Mouse (Mus musculus) cerebellum, postnatal 36 days (tissue): ENCODE results near the gene Parn.

ENCODE experiments used
- DNase-seq, 2 experiments: peaks; one replicate each; pipeline ENCODE4 v3.0.0; 2021 to 2022; ENCODE audit warnings: mixed read lengths in 2 of 2

The Parn gene

DNA sequence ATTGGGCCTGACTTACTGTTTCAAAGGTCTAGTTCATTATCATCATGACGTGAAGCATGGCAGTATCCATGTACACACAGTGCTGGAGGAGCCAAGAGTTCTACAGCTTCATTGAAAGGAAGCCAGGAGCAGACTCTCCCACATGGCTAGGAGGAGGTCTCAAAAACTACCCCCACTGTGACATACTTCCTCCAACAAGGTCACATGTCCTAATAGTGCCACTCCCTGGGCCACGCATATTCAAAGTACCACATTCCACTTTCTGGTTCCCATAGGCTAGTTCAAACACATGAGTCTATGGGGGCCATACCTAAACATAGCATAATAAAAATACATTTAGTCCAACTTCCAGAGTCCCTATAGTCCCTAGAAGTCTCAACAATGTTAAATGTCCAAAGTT is 118.0 kb downstream of the Parn start:
- DNase-seq, result no peak

DNA sequence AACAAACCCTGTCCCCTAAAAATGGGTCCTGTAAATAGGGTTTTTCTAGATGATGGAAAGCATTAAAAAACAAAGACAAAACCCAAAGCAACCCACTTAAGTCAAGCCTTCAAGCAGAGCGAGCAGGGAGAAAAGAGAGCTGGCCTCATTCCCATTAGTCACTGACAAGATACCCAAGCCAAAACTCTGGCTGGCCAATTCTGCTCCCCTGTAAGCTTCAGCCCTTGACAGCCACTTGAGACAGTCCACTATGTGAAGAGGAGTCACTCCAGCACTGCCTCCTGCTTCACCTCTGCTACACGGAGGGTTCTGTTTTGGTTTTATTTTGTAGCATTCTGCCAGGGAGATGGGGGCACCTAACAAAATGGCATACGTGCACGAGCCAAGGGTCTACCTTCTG is 126.2 kb downstream of the Parn start:
- peak in 1 of 2 experiments; percentile 10 for DNase-seq

DNA sequence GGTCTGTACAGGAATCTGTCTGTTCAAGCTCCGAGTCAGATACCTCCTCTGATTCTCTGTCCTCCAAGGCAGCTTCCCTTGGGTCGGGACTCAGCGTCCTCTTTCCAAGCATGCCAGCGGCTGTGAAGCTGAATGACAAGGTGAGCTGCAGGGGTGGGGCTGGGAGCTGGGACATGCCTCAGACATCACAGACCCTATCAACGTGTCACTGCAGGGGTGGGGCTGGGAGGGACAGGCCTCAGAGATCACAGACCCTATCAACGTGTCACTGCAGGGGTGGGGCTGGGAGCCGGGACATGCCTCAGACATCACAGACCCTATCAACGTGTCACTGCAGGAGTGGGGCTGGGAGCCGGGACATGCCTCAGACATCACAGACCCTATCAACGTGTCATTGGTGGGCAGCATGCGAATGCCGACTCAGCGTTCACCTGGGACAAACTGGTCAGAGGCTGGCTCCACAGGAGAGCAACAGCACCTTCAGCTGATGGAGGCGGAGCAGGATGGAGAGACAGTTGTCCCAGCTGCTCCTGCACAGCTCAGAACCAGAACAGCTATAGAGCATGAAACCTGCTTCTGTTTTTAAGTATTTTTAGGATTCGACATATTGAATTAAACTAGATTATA is 126.7 kb downstream of the Parn start:
- no peak for DNase-seq

DNA sequence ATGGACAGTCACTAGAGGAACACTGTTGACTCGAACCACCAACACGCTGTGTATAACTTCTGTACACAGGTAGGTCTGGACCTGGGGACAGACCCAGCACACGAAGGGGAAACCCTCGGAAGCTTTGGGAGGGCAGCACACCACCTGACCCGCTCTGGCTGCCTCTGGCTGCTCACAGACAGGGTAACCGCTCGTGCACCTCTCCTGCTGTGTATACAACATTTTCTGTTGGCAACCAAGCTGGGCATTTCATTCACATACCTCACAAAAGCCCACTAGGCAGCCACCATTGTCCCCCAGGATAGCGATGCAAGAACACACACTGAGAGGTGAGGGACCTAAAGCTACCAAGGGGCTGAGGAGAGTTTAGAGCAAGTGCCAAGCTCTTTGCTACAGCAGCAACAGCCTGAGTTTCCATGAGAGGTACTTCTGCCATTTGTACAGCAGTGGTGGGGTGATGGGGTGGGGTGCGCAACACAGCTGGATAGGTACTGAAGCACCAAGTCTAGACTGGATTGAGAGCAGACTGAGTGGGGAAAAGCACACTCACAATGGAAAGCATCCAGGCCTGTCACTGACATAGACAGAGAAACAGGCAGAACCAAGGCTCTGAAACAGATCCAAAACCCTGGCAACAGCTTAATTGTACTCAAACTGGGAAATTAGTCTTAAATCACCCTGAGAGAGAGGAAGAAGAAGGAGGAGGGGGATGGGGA is 128.9 kb downstream of the Parn start:
- no peak for DNase-seq

DNA sequence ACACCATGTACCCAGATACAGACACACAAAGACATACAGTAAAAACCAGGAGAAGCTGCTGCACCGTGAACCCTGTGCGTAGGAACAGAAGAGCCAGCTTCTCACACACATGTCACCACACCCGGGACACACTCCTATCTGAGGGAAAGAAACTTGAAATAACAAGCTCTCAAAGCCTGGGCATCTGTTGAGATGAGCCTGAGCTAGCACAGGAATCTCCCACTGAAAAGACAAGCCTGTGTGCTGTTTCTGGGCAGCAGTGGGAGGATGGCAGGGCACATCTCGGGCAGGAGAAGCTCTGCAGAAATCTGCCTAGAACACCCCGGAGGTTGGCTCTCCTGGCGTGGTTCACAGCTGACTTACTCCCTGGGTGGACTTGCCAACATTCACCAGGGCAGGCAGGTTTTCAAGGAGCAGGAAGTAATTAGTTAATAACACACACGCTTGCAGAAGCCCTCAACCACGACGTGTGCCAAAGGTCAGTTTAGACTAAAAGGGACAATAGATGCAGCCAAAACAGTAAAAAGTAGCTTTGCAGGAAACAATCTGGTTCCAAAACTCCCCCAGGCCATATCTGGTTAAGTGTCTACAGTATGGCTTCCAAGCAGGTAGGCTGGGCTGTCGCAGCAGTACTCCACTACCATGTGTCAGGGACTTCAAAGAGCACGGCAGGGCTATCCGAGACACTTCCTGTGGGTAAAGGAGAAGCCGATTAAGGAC is 129.6 kb downstream of the Parn start:
- DNase-seq, result no peak

DNA sequence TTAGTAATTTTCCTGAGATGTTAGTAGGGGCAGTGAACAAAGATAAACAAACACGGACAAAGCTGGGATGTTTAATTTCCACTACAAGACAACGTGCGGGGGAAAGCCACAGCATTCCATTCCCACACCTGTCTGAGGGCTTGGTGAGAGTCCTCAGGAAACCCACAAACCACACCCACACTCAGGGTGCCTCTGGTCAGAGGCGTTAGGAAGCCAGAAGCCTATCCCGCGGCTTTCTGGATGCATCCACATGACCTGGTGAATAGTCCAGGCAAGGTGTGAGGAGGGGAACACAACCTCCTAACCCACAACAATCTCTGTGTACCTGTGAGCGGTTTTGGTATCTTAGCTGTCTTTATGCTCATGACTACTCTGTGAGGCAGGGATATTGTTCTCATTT is 131.6 kb downstream of the Parn start:
- no peak for DNase-seq

DNA sequence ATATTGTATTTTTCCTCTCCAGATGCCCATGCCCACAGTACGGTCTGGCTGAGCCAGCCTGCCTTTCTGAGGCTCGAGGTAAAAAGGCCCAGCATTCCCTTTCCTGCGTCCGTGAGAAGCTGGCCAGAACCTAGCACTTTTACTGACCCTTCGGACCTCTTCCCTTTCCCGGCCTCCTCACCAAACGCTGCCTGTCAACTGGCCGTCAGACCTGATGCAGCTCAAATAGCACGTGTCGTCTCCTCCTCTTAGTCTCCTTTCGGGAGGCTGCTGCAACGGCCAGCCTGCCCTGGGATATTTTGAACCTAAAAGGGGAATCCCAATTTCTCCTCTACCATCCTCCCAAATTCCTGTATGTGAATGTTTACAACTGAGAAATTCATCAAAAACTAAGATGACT is 132.1 kb downstream of the Parn start:
- no peak for DNase-seq

DNA sequence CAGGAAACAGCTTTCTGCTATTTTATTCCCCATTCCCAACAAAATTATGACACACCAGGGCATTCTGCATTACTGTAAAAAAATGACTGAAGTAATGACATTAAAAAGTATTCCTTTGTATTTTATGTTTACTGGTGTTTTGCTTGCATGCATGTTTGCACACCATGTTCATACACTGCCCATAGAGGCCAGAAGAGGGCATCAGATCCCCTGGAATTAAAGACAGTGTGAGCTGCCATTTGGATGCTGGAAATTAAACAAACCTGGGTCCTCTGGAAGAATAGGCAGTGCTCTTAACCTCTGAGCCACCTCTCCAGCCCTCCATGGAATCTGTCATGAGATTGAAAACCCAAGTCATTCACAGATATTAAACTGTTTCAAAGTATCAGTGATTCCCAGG is 135.1 kb downstream of the Parn start:
- DNase-seq, result no peak

DNA sequence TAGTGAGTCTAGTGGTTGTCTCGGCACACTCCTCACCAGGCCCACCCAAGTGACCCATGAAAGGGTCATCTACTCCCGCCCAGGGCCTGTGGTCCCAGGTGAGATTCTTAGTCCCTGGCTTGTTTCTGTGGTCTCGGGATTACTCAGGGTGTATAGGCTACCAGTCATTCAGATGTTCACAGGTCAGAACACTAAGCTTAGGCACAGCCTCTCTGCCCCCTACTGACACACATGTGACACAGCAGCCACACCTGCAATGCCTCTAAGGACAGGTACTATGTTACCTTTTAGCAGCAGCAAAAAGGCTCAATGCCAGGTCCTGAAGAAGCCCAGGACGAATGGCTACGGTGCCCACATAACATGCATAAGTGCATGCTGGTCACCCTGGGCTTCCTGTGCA is 136.7 kb downstream of the Parn start:
- no peak for DNase-seq

DNA sequence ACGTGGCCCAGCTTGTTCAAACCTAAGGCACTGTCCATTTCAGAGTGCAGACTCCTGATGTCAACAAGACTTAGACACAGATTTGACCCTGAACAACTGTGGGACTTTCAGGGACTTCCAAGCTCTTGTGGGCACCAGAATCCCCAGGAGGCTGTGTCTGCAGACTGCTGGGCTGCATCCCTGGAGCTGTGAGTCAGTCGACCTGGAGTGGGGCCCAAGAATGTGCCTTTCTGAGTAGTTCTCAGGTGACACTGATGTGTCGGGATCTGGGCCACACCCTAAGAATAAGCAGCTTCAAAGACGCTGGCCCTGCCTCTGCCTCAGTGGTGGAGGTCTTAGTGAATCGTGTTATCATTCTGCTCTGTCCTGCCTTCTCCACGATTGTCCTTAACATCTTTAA is 146.6 kb downstream of the Parn start:
- DNase-seq, result no peak

DNA sequence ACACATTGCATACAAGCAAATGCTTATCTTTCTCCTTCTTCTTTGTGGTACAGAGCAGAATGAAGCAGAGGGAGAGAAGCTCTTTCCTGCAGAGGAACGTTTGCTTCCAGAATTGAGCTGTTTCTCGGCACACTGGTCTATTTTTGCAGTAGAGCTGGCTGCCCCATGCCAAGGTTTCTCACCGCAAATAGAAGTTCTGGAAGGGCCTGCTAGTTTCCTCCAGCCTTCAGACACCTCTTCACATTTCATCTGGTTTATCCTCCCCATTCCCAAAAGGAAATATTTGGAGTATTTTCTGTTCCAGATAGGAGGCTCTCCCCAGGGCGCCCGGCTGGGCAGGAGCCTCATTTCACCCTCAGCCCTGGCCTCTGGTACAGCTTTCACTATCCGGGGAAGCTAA is 147.7 kb downstream of the Parn start:
- DNase-seq, result no peak

DNA sequence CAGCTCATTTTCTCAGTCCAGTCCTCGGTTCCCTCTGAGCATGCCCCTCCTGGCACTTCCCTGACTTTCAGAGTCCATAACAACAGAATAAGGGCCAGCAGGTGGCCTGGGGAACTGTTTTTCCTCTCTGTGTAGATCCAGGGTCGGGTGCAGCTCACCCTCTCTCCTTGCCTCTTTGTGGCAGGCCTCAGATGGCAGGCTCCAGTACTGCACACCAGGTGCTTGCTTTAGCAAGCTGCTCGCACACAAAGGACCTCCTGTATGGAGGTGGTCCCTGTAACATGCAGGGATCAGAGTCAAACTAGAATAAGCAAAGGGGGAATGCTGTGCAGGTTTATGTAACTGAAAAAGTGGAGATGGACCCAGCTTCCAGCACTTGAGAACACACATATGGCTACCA is 151.8 kb downstream of the Parn start:
- no peak for DNase-seq

DNA sequence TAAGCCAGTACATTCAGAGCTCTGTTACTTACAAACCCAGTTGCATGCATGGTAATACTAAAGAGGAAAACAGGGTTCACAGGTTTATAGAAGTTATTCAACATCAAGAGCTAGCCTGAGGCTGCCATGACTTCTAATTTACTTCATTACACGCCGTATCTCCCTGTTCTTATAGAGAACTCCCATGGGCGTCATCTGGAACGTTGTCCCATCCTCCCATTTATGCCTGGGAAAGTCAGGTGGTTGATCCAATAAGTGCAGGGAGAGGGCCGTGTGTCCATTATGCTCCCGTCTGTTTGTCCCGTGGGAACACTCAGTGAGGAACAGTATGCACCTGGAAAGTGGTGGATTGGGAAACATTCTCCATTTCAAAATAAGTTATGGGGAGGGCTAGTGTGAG is 152.4 kb downstream of the Parn start:
- DNase-seq, result no peak

DNA sequence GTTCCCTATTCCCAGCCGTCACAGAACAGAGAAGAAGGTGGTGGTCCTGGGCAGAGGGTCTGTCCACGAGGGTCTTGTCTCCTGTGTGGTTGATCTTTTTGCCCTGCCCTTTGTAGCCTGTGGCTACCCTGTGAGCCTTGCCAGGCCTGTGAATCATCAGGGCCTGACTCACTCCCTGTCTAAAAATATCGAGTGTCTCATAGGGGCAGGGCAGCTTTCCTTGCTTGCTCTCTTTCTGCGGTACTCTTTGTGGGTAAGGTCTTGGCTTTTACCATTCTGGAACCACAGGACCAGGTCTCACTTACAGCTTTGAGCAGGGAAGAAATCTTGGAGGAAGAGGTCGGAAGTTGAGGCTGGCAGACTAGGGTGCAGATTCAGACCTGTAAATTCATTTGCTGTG is 162.9 kb downstream of the Parn start:
- peak; percentile 19 to 38 for DNase-seq

DNA sequence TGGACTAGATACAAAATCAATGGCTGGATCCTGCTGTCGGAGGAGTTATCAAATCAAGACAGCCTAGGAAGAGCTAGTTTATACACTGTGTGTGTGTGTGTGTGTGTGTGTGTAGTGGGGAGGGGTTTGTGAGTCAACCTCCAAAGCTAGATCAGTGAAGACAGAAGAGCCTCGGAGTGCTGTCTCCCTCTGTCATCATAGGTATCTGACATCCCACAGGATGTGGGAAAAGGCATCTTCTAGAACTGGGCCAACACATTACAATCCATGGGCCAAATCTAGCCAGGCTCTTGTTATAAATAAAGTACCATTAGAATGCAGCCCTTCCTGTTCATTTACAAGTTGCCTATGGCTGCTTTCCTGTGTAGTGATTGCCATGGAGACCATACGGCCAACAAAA is 163.5 kb downstream of the Parn start:
- DNase-seq, result no peak

DNA sequence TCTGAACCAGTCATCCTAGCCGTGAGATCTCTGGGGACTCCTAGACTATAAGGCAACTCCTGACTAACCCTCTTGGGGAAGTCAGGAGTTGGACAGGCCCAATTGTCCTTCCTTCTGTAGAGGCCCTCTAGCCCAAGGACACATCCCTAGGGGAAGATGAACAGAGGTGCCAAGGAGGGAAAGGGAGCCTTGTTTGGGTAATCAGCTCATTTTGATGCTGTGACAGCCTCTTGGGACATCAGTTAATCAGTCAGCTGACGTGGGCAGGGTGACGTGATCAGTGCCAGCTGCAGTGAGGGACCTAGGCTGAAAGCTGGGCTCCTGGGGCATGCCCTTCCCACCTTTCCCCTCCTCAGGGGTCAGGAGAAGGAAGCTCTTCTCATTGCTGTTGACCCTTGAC is 169.0 kb downstream of the Parn start:
- no peak for DNase-seq

DNA sequence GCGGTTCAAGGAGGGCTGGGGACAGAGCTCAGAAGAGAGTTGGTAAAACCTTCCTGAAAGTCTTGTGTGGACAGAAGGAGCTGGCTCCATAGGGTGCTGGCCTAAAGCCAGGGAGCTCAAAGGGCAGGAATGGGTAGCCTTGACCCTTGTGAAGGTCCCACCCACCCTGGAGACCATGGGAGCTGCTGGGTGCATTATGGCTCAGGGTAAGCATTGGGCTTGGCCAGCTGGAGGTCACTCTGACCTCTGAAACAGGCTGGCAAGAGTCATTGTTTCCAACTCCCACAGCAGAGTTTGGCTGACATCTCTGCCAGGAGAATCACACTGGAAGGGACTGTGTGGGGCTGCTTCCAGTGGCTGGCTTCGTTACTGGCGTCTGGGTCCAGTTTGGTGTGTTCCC is 174.0 kb downstream of the Parn start:
- DNase-seq, result peak; percentile 9 to 11

DNA sequence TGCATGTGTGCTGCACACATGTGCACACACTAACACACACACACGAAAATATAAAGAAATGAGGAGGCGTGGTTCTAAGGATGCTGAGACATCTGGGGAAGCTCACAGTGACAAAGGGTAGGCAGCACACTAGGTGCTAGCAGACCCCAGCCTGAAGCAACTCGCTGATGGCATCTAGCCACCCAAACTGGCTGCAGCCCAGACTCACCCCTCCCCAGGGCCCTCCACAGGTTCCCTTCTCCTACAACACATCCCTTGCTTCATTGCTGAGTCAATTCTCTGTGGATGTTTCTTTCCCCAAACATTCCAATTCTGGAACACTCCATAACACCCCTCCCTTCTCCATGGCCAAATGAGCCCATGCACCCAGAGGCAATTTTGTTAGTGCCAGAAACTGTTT is 175.0 kb downstream of the Parn start:
- DNase-seq, result no peak

DNA sequence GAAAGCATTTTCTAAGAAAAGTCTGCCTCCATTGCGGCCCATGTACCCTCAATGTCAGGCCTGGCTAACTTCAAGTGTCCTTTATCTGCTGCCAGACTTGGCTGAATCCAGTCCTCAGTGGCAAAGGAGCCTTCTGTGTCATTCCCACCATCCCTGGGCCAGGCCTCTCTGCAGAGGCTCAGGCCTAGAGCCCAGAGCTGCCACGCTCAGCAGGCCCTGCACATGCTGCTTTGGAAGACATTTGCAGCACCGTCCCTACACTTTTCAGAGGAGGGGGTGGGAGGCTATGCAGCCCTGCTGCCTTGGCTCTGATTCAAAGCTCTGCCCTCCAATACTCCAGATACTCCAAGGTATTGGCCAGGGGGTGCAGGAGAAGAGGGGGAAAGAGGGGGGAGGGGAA is 176.2 kb downstream of the Parn start:
- DNase-seq, result no peak
